Mouse (Mus musculus) liver, embryonic 14.5 days (tissue): Measurements from ENCODE around the gene Shroom3.

Experiments
- CTCF ChIP-seq: IDR thresholded peaks from 2 replicates; pipeline ENCODE4 v1.5.1; 2016; ENCODE audit warnings: antibody characterized with exemption, low read depth, control low read depth
- EP300 ChIP-seq: IDR thresholded peaks from 2 replicates; pipeline ENCODE4 v1.6.1; 2016; ENCODE audit warnings: antibody characterized with exemption, low read depth

- TF ChIP-seq CTCF (no peak), EP300 (no peak)
These were observed 286.2 kb downstream of the Shroom3 start for GRCm38 (mm10) chr5:92969443-92969842.
